Mouse (Mus musculus): ENCODE measurements around the gene Tcf20. TPM values are rescaled to one million over a fixed set of nuclear protein-coding genes. Genes with fewer than 3 reads are reported as not detected.
"Not testable (repeated sequence)": the region's sequence is repeated elsewhere in the genome, so short reads cannot be mapped to it uniquely, and the experiment has no call there.

Tcf20 gene
- total and polyA plus RNA-seq, 2 experiments from 2014 or later: 3.0 to 36.7 TPM

DNA sequence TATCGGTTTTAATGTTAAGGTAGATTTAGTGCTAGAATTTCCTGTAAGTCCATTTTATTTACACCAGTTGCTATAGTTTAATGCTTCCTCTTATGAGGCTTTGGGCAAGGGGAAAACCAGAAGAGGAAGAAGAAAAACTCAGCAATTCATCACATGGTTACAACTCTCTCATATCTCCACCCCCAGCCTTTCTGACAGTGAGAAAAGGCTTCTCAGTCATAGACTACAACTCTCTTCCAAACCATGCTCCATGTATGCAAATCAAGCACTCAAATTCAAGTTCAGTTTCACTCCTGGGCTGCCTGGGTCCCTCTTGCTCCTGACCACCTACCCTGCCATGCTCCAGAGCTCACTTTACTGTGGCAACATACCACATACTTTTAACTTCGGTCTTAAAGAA, 99.2 kb downstream of the Tcf20 start:
- H3K4me3 ChIP-seq (ENCODE audit: low read depth, low read length): no peak overlapping the region

DNA sequence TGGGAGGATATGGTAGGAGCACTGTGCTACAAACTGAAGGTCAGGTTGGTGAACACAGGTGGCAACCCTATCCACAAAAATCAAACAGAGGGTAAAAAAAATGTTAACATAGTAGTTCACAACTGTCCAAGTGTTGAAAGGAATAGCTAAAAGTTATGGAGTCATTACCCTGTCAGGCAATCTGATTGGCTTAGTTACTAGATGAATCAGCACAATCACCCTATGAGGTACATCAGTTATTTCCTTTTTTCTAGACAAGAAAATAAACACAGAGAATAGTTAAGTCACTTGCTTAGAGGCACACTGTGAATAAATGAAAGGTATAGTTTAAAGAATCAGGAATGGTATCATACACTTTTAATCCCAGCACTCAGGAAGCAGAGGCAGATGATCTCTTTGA, 110.4 kb downstream of the Tcf20 start:
- H3K4me3 ChIP-seq (ENCODE audit: low read depth, low read length): no peak overlapping the region
- no peaks in the 10 kb centered on the region for H3K9me3 ChIP-seq (replicated peaks; ENCODE audit: control insufficient read depth, low read length)
- H3K4me2 ChIP-seq (ENCODE audit: low read depth, low read length): no peak overlapping the region
- no peak for DNase-seq (ENCODE audit: low spot score)
- H3K27me3 ChIP-seq (ENCODE audit: control insufficient read depth, insufficient read depth, low read length): no peaks in the 10 kb centered on the region
- no peak overlapping the region for H3K9ac ChIP-seq (replicated peaks; ENCODE audit: low read depth, low read length)
- no peaks in the 10 kb centered on the region for H3K4me1 ChIP-seq (ENCODE audit: control insufficient read depth, insufficient read depth)
- no peaks in the 10 kb centered on the region for H3K36me3 ChIP-seq (replicated peaks; ENCODE audit: control insufficient read depth, insufficient read depth, low read length)
- H3K27ac ChIP-seq (ENCODE audit: low read depth): no peak overlapping the region
- TF ChIP-seq EP300 (IDR thresholded peaks at IDR 0.05; ENCODE audit: low read depth): no peak
- no peak for ATAC-seq (ENCODE audit: insufficient read depth, low read depth)

More for the DNA sequence above, 99.2 kb downstream of the Tcf20 start:
- H3K9me3 ChIP-seq (replicated peaks; ENCODE audit: control insufficient read depth, low read length): no peaks in the 10 kb centered on the region
- no peak overlapping the region for H3K4me2 ChIP-seq (ENCODE audit: low read depth, low read length)
- WGBS: 68% methylated on average over 2 of the region's 2 CpGs
- no peak for DNase-seq (ENCODE audit: low spot score)
- no peak overlapping the region for H3K9ac ChIP-seq (replicated peaks; ENCODE audit: low read depth, low read length)
- no peaks in the 10 kb centered on the region for H3K27me3 ChIP-seq (ENCODE audit: control insufficient read depth, insufficient read depth, low read length)
- H3K36me3 ChIP-seq (replicated peaks; ENCODE audit: control insufficient read depth, insufficient read depth, low read length): no peaks in the 10 kb centered on the region
- no peak for ATAC-seq (ENCODE audit: insufficient read depth, low read depth)
- no peak overlapping the region for H3K27ac ChIP-seq (ENCODE audit: low read depth)
- no peaks in the 10 kb centered on the region for H3K4me1 ChIP-seq (ENCODE audit: control insufficient read depth, insufficient read depth)
- TF ChIP-seq CTCF (IDR thresholded peaks at IDR 0.05; ENCODE audit: low read depth) (no peak), EP300 (IDR thresholded peaks at IDR 0.05; ENCODE audit: low read depth) (no peak)

DNA sequence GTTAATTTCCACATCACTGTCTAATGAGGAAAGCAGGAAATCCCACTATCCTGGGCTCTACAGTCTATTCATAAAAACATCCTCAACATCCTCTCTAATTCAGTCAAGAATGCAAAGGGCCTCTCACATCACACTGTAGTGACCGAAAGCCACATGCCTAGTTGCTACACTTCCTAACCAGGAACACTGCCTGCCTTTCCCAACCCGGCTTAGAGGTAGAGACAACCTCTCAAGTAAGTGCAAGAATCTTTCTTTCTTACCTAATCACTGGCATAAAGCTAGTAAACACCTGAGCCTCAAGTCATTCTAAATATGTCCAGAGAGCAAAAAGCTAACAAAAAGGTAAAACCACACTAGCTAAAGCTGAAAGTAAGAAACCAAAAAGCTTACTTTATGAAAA, 110.8 kb downstream of the Tcf20 start:
- Histone ChIP-seq H3K27ac (ENCODE audit: low read depth) (no peak overlapping the region), H3K27me3 (ENCODE audit: control insufficient read depth, insufficient read depth, low read length) (no peaks in the 10 kb centered on the region), H3K9me3 (replicated peaks; ENCODE audit: control insufficient read depth, low read length) (no peaks in the 10 kb centered on the region), H3K4me3 (ENCODE audit: low read depth, low read length) (no peak overlapping the region), H3K4me2 (ENCODE audit: low read depth, low read length) (no peak overlapping the region), H3K36me3 (replicated peaks; ENCODE audit: control insufficient read depth, insufficient read depth, low read length) (no peaks in the 10 kb centered on the region), H3K9ac (replicated peaks; ENCODE audit: low read depth, low read length) (no peak overlapping the region), H3K4me1 (ENCODE audit: control insufficient read depth, insufficient read depth) (no peaks in the 10 kb centered on the region)
- 47% methylated on average over 2 of the region's 2 CpGs for WGBS
- no peak for TF ChIP-seq CTCF (IDR thresholded peaks at IDR 0.05; ENCODE audit: low read depth)
- TF ChIP-seq EP300 (IDR thresholded peaks at IDR 0.05; ENCODE audit: low read depth): no peak
- ATAC-seq (ENCODE audit: insufficient read depth, low read depth): no peak
- no peak for DNase-seq (ENCODE audit: low spot score)

DNA sequence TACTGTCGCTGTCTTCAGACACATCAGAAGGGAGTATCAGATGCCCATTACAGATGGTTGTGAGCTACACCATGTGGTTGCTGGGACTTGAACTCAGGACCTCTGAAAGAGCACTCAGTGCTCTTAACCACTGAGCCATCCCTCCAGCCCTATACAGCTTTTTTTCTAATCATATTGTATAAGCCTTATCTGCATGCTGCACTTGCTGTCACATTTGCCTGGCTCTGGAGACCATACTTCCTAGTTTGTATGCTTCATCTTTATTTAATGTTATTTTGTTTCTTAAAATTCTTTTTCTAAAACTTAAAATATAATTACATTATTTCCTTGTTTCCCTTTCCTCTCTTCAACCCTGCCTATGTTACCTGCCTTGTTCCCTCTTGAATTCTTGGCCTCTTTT, 115.6 kb downstream of the Tcf20 start:
- Histone ChIP-seq H3K4me3 (ENCODE audit: low read depth, low read length) (no peak overlapping the region), H3K9me3 (replicated peaks; ENCODE audit: control insufficient read depth, low read length) (no peaks in the 10 kb centered on the region), H3K4me2 (ENCODE audit: low read depth, low read length) (no peak overlapping the region), H3K27me3 (ENCODE audit: control insufficient read depth, insufficient read depth, low read length) (no peaks in the 10 kb centered on the region), H3K9ac (replicated peaks; ENCODE audit: low read depth, low read length) (no peak overlapping the region), H3K27ac (ENCODE audit: low read depth) (no peak overlapping the region), H3K4me1 (ENCODE audit: control insufficient read depth, insufficient read depth) (no peaks in the 10 kb centered on the region), H3K36me3 (replicated peaks; ENCODE audit: control insufficient read depth, insufficient read depth, low read length) (no peaks in the 10 kb centered on the region)
- WGBS: 98% methylated on average over 1 of the region's 1 CpGs
- ATAC-seq (ENCODE audit: insufficient read depth, low read depth): no peak
- DNase-seq (ENCODE audit: low spot score): no peak
- TF ChIP-seq EP300 (IDR thresholded peaks at IDR 0.05; ENCODE audit: low read depth) (no peak), CTCF (IDR thresholded peaks at IDR 0.05; ENCODE audit: low read depth) (no peak)

DNA sequence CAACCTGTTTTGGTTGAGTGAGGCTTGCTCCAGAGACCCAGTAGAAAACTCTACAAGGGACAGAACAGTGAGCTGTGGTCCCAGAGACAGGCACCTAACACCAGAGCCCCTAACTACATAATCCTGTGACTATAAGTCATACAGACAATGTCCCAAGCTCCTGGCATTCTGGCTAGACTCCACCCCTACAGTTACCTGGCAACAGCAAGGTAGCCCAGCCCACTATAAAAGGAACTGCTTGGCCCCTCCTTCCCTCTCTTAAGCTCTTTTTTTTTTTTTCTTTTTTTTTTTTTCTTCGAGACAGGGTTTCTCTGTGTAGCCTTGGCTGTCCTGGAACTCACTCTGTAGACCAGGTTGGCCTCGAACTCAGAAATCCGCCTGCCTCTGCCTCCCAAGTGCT, 121.4 kb downstream of the Tcf20 start:
- not testable (repeated sequence) for H3K36me3 ChIP-seq (replicated peaks; ENCODE audit: control insufficient read depth, insufficient read depth, low read length); H3K27ac ChIP-seq (ENCODE audit: low read depth); H3K9me3 ChIP-seq (replicated peaks; ENCODE audit: control insufficient read depth, low read length); H3K27me3 ChIP-seq (ENCODE audit: control insufficient read depth, insufficient read depth, low read length); H3K4me2 ChIP-seq (ENCODE audit: low read depth, low read length); H3K4me3 ChIP-seq (ENCODE audit: low read depth, low read length); DNase-seq (ENCODE audit: low spot score); H3K4me1 ChIP-seq (ENCODE audit: control insufficient read depth, insufficient read depth); H3K9ac ChIP-seq (replicated peaks; ENCODE audit: low read depth, low read length); ATAC-seq (ENCODE audit: insufficient read depth, low read depth)
- 100% methylated on average over 3 of the region's 3 CpGs for WGBS

DNA sequence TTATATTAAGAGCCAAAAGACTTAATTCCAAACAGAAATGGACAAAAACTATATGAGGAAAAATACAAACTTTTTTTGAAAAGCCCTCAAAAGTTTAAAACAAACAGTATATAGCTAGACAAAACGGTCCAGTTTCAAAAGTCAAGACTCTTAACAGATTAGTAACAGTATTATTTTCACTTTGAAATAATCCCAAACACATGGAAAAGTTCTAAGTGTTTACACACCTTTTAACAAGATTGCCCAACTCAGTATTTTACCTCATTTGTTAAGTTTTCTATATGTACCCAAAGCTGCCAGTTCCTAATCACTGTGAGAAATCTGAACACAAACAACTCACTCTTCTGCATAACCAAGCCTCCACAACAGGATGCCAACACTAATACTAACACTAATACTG, 124.0 kb downstream of the Tcf20 start:
- WGBS: 82% methylated on average over 1 of the region's 1 CpGs
- TF ChIP-seq CTCF (IDR thresholded peaks at IDR 0.05; ENCODE audit: low read depth) (no peak), EP300 (IDR thresholded peaks at IDR 0.05; ENCODE audit: low read depth) (no peak)
- no peak for DNase-seq (ENCODE audit: low spot score)
- no peak for ATAC-seq (ENCODE audit: insufficient read depth, low read depth)
- H3K27ac ChIP-seq (ENCODE audit: low read depth): no peak overlapping the region
- no peaks in the 10 kb centered on the region for H3K36me3 ChIP-seq (replicated peaks; ENCODE audit: control insufficient read depth, insufficient read depth, low read length)
- no peak overlapping the region for H3K4me2 ChIP-seq (ENCODE audit: low read depth, low read length)
- no peaks in the 10 kb centered on the region for H3K4me1 ChIP-seq (ENCODE audit: control insufficient read depth, insufficient read depth)
- H3K27me3 ChIP-seq (ENCODE audit: control insufficient read depth, insufficient read depth, low read length): no peaks in the 10 kb centered on the region
- H3K9ac ChIP-seq (replicated peaks; ENCODE audit: low read depth, low read length): no peak overlapping the region
- no peak overlapping the region for H3K4me3 ChIP-seq (ENCODE audit: low read depth, low read length)
- 0 out of 2 replicates have a peak, but pooled peaks cover 6% of the 10 kb centered on the region for H3K9me3 ChIP-seq (replicated peaks; ENCODE audit: control insufficient read depth, low read length)
